Comparison of ENCODE assay signal across 11 mouse cellular contexts in genomic region chr5:21496321-21496720, GRCm38 (mm10). TPM values are rescaled to one million over a fixed set of nuclear protein-coding genes. Genes with fewer than 3 reads are reported as not detected.
DNase-seq lines count a peak whose midpoint lies in the region; ATAC-seq and TF ChIP-seq lines count a peak whose summit lies in the region.
"Had no signal": no experiment of that assay in that cellular context is flagged by ENCODE, and none has a peak within 500 bp of the region (broad histone marks: within the 10 kb centered on the region; RNA-seq: fewer than 3 reads in every experiment).

No protein-coding gene starts in this region.

- H3K9ac ChIP-seq in embryonic facial prominence, embryonic 12.5 days: no peak overlapping the region
- no peak overlapping the region for H3K9ac ChIP-seq in heart, embryonic 12.5 days
- H3K9ac ChIP-seq: kidney, embryonic 15.5 days had no signal

- no peaks in the 10 kb centered on the region for H3K4me1 ChIP-seq in lung, adult 2 months (ENCODE audit: control insufficient read depth, insufficient read depth, low read length)
- H3K4me1 ChIP-seq in embryonic facial prominence, embryonic 12.5 days: peaks cover 28% of the 10 kb centered on the region
- peaks cover 10% of the 10 kb centered on the region for H3K4me1 ChIP-seq in heart, embryonic 12.5 days (replicated peaks)

- no peak overlapping the region for H3K4me3 ChIP-seq in lung, adult 2 months (replicated peaks; ENCODE audit: extremely low read depth, low read depth, low read length)
- H3K4me3 ChIP-seq in embryonic facial prominence, embryonic 12.5 days: no peak overlapping the region
- H3K4me3 ChIP-seq in heart, embryonic 12.5 days: no peak overlapping the region
- H3K4me3 ChIP-seq: kidney, embryonic 15.5 days had no signal

- no peaks in the 10 kb centered on the region for H3K27me3 ChIP-seq in embryonic facial prominence, embryonic 12.5 days
- no peaks in the 10 kb centered on the region for H3K27me3 ChIP-seq in heart, embryonic 12.5 days (replicated peaks)
- H3K27me3 ChIP-seq: kidney, embryonic 15.5 days had no signal

- no peaks in the 10 kb centered on the region for H3K9me3 ChIP-seq in embryonic facial prominence, embryonic 12.5 days
- no peaks in the 10 kb centered on the region for H3K9me3 ChIP-seq in heart, embryonic 12.5 days (replicated peaks)
- H3K9me3 ChIP-seq: kidney, embryonic 15.5 days had no signal

- 63% methylated on average over 6 of the region's 6 CpGs for WGBS in lung, adult 2 months
- 28% methylated on average over 6 of the region's 6 CpGs for WGBS in embryonic facial prominence, embryonic 12.5 days
- WGBS in heart, embryonic 12.5 days: 49% methylated on average over 6 of the region's 6 CpGs

- peak; percentile 37 for DNase-seq in lung, postnatal 10 days
- DNase-seq in lung, adult 2 months: no peak
- DNase-seq in mesoderm, embryonic 11.5 days (ENCODE audit: low read depth, low spot score): peak; percentile 26
- no peak for DNase-seq in adrenal gland, postnatal 25 days
- no peak for DNase-seq in spleen, postnatal 10 days (ENCODE audit: low spot score in 2 of 2)
- no peak for DNase-seq in left cerebral cortex, adult 18-20 months (ENCODE audit: low spot score in 2 of 2)
- DNase-seq: cerebellum, postnatal 36 days had no signal

- TF ChIP-seq POLR2A in lung, adult 2 months (IDR thresholded peaks at IDR 0.05; ENCODE audit: borderline replicate concordance, extremely low read depth, low read depth, low read length): no peak

- H3K27ac ChIP-seq in embryonic facial prominence, embryonic 12.5 days: peak overlapping the region; percentile 75
- H3K27ac ChIP-seq in heart, embryonic 12.5 days (ENCODE audit: poor library complexity, severe bottlenecking): no peak overlapping the region
- H3K27ac ChIP-seq: kidney, embryonic 15.5 days; macrophage had no signal

- H3K36me3 ChIP-seq in embryonic facial prominence, embryonic 12.5 days: no peaks in the 10 kb centered on the region
- no peaks in the 10 kb centered on the region for H3K36me3 ChIP-seq in heart, embryonic 12.5 days
- H3K36me3 ChIP-seq: kidney, embryonic 15.5 days had no signal

- ATAC-seq in embryonic facial prominence, embryonic 12.5 days (ENCODE audit: insufficient number of reproducible peaks, insufficient read depth, low FRiP score, low TSS enrichment): 0 out of 2 replicates have a peak, but pooled peaks have one; percentile 18
- ATAC-seq in heart, embryonic 12.5 days (ENCODE audit: insufficient number of reproducible peaks, low FRiP score): peak; percentile 55; the same call in 1 of the 2 replicates

- H3K4me2 ChIP-seq in embryonic facial prominence, embryonic 12.5 days (replicated peaks): no peak overlapping the region
- no peak overlapping the region for H3K4me2 ChIP-seq in heart, embryonic 12.5 days
- H3K4me2 ChIP-seq: kidney, embryonic 15.5 days had no signal

- no peak for TF ChIP-seq CTCF in lung, adult 2 months (IDR thresholded peaks at IDR 0.05; ENCODE audit: insufficient read depth, low read length)

RNA-seq across cellular contexts. Expression of gene Lrrc17, which starts 47.0 kb away (rescaled TPM):
- 3.7 and 4.6 TPM in 2 replicates for polyA plus RNA-seq in lung, adult 2 months (2012; rRNA removed)
- polyA plus RNA-seq in embryonic facial prominence, embryonic 12.5 days (2016; fragmentation: Nextera tagmentation; extraction: Ambion mirVana): 85.1 and 88.5 TPM in 2 replicates
- polyA plus RNA-seq in heart, embryonic 12.5 days (2016; fragmentation: Nextera tagmentation; extraction: Ambion mirVana): 6.6 and 7.8 TPM in 2 replicates
- 0.57 and 1.1 TPM in 2 replicates for total RNA-seq in adrenal gland, postnatal 25 days (2021)
- total RNA-seq in left cerebral cortex, adult 18-20 months (2021): under 1 TPM in 1 of 2 experiments, not detected in 1; 0.44 TPM
- polyA plus RNA-seq: macrophage had no signal

Comparison
In these comparisons a context has a peak if more than half of its experiments do, and no peak if none do; other contexts are left out.
1. DNase-seq: peak in lung, postnatal 10 days (single experiment) and mesoderm, embryonic 11.5 days (single experiment); none in lung, adult 2 months (single experiment), adrenal gland, postnatal 25 days (single experiment), spleen, postnatal 10 days (0 of 2) and left cerebral cortex, adult 18-20 months (0 of 2).